Mouse (Mus musculus) brain, adult 2 months (tissue): ENCODE data around the gene Nfrkb.

ENCODE experiments used
- DNase-seq: peaks from one replicate; pipeline ENCODE4 v3.0.0; 2011; ENCODE audit warnings: low read depth, low spot score

The Nfrkb gene

GRCm38 (mm10) chr9:31385947-31386354 lies at the start of gene Nfrkb:
TSS of gene Nfrkb (plus strand) at chr9:31386192.
- DNase-seq = peak; percentile 97

GRCm38 (mm10) chr9:31344289-31344831 lies 41.6 kb upstream of the Nfrkb start:
- peak; percentile 90 for DNase-seq

DNA sequence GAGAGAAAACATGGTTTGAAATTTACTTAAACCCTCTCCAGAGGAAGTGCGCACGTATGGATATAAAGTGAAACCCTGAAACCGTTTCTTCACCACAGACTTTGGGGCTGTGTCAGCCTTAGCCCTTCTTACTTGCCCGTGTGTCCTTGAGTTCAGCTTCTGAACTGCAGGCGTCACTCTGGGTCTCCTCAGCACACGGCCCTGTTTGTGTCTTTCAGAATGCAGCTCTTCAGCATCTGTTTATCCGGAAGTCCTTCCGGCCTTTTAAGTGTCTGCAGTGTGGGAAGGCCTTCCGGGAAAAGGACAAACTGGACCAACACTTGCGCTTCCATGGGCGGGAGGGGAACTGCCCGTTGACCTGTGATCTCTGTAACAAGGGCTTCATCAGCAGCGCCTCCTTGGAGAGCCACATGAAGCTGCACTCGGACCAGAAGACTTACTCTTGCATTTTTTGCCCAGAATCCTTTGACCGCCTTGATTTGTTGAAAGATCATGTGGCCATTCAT lies 39.4 kb upstream of the Nfrkb start:
- DNase-seq = no peak

DNA sequence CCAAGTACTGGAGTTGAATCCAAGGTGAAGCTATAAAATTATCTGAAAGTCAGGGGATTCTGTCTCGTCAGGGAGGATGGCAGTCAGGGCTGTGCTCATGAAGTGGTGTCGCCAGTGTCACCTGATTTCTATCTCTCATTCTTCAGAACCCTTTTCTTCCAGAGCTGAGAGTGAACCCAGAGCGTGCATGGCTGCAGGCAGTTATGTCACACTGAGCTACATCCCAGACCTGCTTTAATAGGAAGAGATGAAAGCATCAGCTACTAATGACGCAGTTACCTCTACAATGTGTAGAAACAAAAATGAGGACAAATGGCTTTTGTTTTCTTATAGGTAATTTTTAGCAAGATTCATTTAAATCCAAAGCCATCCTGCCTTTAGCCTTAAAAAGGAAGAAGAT lies 37.5 kb upstream of the Nfrkb start:
- DNase-seq = no peak

- DNase-seq = peak; percentile 91
These were observed 37.1 kb upstream of the Nfrkb start for GRCm38 (mm10) chr9:31348915-31349314.

DNA sequence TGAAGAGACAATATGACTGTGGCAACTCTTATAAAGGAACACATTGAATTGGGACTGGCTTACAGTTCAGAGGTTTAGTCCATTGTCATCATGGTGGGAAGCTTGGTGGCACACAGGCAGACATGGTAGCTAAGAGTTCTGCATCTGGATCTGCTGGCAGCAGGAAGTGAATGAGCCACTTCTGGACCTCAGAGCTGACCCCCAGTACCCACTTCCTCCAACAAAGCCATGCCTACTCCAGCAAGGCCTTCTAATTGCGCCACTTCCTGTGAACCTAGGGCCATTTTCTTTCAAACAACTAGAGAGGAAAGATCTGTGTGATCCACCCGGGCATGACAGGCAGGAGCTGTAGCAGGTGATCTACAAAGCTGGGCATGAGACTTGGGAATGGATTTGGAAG lies 33.3 kb upstream of the Nfrkb start:
- DNase-seq = no peak

DNA sequence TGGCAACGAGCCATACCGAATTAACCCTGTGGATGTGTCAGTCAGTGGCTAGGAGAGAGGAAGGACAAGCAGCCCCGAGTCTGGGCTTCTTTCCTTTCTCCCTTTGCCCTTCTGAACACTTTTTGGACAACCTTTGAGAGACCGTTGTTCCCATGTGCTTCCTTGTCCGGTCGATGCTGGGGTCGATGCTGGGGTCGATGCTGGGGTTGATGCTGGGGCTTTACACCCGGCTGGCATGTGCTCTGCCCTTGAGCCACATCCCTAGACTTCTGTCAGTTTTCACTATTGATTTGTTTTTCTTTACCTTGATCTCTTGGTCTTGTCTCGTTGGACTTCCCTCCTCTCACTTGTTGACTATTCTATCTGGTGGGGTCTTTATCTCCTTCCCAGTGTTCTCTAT lies 32.5 kb upstream of the Nfrkb start:
- DNase-seq = no peak

DNA sequence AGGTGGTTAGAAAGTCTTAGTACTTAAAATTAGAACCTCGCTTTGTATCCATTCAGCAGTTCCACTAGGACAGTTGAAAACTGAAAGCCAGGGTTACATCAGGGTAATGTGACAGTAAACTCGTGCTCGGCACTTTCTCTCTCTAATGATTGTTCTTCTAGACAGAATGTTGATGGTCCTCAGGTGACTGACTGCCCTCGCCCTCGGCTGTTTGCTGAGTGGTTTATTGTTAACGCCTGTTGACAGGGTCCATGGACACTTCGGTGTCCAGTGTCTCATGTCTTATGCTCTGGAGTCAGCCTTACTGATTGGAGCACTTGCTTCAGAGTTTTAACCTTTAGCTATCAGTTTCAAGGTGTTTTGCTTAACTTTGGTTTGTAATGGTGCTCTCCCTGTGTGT lies 31.9 kb upstream of the Nfrkb start:
- no peak for DNase-seq

DNA sequence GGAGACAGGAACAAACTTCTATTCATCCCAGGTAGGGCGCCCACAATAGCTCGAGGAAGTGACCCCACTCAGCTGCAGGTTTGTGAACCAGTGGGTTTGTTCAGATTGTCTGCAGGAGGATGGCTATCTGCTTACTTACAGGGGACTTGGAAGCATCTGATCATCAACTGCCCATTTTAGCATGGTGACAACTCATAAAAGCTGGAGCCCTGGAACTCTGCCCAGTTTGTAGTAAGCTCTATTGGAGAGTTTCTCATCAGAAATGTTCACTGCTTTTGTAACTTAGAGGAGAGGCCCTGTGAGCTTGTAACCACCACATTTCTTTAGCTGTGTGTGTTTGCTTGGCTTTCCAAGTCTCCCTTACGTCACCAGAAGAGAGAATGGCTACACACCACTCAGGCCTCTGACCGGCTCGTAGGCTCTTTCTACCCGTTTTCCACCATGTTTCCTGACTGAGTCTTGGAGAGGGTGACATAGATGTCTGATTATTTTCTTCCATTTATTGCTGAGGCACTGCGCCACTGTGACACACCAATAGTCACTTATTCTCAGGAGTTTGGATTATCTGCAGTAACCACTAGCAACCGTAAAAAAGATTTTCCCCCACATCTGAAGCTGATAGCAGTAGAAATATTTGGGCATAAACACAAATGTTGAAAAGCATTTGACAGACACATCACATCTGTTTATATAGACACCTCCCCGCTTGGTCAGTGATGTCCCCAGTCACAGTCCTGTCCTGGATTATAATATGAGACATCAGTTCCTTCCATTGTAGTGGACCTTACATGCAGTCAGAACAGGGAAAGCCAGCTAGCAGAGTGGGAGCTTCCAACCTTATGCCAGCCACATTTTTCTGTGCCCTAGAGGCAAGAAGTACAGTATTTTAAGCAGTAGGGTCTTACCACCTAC lies 22.0 kb upstream of the Nfrkb start:
- DNase-seq = peak; percentile 71

DNA sequence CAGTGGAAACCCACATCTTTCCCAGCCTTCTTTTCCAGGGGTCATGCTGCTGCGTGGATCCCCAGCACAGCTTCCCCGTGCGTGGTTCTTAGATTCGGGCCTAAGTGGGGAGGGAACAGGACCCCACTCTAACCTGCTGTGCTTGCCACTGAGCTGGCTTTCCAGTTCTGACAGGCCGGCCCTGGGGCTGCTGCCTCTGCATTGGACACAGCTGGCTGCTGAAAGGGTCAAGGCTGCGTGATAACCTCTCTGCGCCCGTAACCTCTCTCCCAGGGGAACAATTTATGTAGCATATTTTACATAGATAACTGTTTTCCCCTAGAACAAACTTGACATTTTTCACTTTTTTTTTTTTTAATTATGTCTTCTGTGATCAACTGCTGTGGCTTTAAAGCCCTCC lies 20.9 kb upstream of the Nfrkb start:
- DNase-seq = no peak

DNA sequence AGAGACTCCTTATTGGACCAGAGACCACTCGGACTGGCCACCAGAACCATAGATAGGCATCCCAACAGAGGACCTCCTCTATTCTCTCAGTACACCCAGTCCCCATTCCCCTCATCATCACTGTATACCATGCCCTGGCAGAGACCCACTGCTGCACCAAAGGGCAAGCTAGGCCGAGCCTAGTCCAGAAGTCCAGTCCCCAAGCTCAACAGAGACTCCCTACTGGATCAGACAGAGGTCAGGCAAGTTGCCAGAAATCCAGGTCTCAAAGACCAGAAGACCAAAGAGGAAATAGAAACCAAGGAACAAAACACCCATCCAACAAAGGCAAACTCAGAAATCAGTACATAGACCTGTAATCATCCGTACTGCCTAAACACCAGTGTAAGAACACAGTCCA lies 14.3 kb upstream of the Nfrkb start:
- no peak for DNase-seq

GRCm38 (mm10) chr9:31376661-31377060 lies 9.3 kb upstream of the Nfrkb start:
- DNase-seq = no peak

DNA sequence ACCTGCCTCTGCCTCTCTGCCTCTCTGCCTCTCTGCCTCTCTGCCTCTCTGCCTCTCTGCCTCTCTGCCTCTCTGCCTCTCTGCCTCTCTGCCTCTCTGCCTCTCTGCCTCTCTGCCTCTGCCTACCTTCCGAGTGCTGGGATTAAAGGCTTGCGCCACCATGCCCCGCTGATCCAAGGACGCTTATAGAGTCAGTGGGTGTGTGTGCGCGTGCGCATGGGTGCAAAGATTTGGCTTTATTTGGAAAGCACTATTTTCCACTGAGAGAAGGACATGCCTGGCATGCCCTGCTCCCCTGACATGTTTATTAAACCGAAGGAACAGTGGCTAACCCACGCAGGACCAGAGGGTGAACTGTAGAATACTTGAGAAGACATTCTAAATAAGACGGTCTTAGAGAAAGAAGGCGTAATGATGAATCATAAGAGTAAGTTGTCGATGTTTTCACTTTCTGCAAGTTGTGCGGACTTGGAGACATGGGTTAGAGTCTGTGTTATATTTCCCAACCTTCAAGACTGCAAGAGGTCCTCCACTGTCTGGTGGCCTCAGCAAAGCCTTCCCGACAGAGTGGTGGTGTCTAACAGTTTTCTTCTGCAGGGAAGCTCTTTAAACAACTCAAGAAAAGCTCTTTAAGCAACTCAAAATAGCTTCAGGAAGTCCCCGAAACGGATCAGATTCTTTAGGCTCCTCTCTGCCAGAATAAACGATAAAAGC lies 1.0 kb upstream of the Nfrkb start:
- DNase-seq = peak; percentile 39

DNA sequence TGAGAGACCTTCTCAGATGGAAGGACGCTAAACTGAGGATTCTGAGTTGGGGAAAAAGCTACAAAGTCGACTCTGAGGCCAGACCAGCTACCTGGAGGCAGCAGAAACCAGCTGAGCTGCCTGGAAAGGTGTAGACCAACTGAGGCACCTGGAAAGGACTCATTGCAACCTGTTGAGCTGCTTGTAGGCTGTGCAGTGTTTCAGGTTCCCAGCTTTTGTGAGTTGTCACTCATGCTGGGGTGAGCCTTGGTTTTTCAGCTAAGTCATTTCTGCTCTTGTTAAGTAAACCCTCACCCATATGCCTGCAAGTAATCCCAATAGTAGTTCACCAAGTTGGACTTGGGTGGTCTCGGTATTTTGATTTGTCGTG lies 507 bp upstream of the Nfrkb start:
- DNase-seq = peak; percentile 20

GRCm38 (mm10) chr9:31386368-31387180 lies 582 bp downstream of the Nfrkb start:
- DNase-seq = peak; percentile 34

GRCm38 (mm10) chr9:31387206-31387605 lies 1.2 kb downstream of the Nfrkb start:
- no peak for DNase-seq

DNA sequence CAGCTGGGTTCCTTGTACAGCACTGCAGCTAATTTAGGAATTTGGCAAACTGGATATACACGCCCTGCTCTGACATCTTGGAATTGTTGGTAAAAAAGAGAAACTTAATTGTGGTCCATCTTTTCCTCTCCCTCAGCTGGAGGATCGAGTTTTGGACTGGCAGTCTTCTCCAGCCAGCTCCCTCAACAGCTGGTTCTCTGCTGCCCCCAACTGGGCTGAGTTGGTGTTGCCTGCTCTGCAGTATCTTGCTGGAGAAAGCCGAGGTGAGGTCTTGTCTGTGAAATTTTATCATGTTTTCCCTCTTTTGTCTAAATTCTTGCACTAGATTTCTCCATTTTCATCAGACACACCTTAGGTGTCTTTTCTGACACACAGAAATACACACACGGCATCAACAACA lies 14.4 kb downstream of the Nfrkb start:
- DNase-seq = peak; percentile 73

GRCm38 (mm10) chr9:31404311-31404710 lies 18.3 kb downstream of the Nfrkb start:
- no peak for DNase-seq

DNA sequence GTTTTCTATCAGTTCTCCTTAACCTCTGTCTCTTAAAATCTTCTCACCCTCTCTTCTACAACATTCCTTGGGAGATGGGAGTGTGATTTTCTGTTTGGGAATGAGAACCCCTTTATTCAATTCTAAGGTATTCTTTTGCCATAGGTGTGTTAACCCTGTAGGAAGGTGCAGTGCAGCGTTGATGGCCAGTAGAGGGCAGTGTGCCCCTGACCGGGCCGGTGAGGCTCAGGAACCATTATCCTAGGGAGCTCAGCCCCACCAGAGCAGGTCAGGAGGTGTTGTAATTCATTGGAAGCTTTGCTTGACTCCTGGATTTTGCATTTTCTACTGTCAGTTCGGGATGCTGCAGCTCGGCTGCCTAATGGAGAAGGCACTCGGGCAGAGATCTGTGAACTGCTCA lies 19.2 kb downstream of the Nfrkb start:
- DNase-seq = no peak

- no peak for DNase-seq
These were observed 26.2 kb downstream of the Nfrkb start for GRCm38 (mm10) chr9:31412165-31412564.

DNA sequence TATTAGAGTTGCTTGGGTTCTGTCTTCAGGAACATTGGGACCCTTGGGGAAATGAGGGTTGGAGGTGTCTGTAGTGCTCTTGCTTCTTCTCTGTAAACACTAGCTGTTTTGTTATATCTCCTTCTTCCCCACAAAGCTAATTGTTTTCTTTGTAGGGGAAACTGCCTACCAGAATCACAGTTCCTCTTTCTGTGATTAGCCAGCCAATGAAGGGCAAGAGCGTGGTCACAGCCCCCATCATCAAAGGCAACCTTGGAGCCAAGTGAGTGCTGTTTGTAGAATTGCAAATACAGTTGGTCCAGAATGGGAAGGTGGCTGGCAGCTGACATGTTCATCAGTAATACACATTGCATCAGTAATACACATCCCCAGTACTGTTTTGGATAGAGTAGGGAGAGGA lies 32.8 kb downstream of the Nfrkb start:
- DNase-seq = peak; percentile 20

- DNase-seq = no peak
These were observed 36.2 kb downstream of the Nfrkb start for GRCm38 (mm10) chr9:31422143-31422542.
